Mouse (Mus musculus) A20 (cell line): Measurements from ENCODE around the gene Cdkal1.
A peak's percentile ranks its signal among the peaks of the same experiment; 100 is the strongest.

Experiments used
- DNase-seq: peaks from one replicate; pipeline ENCODE4 v3.0.0-alpha.2; 2011; ENCODE audit warnings: low read depth, low spot score

Gene Cdkal1

GRCm38 (mm10) chr13:29628607-29629006 lies 226.9 kb downstream of the Cdkal1 start:
- no peak for DNase-seq

DNA sequence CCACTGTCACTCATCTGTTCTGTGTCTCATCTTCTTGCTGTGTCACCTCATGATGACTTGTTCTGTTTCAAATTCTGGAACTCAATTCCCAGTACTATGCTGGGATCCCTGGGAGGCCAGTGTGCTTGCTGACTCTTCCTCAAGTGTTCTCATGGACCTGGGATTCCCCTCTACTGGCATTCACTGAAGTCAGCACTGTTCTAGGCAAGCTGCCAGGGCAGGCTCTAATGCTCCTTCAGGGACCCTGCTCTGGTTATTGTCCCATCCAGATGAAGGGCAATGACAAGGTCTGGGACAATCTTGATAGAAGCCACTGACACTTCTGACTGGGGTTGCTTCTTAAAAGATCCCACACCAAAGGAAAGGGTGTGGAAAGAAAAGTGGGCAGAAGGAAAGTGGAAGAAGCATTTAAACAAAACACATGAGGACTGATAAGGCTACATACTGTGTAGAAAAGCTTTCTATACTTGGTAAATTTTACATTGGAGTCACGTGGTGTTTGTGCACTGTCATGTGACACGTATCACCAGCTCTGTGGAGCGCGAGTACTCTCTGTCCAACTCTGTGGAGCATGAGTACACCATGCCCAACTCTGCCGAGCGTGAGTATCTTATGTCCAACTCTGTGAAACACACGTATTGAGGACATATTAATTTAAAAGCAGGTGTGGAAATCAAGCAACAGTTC lies 227.9 kb downstream of the Cdkal1 start:
- DNase-seq: no peak

- no peak for DNase-seq
Measured at GRCm38 (mm10) chr13:29624929-29625328, 230.5 kb downstream of the Cdkal1 start.

DNA sequence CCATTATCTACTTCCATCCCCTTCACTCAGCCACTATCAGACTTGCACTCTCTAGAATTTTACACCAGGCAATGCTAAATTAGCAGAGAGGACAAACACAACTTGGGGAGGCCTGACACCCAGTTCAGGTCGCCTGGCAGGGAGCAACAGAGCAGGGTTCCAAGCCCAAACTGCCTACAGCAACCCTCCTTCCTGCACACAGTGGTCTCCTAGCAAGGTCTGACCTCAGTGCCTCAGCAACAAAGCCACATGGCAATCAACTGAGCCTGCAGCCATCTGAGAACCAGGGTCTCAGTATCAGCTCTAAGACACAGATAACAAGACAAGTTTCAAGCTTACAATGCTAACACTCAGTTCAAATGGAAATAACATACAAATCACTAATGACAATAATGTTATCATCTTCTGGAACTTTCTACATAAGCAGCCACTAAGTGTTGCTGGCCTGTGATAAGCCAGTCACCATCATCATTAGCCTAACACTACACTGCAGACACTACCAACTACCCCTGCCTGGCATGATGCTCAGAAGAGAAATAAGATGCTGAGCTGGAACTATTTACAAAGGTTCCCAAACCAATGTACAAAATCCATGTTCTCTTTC lies 231.7 kb downstream of the Cdkal1 start:
- DNase-seq: no peak

- DNase-seq: no peak
Measured at GRCm38 (mm10) chr13:29621881-29622280, 233.6 kb downstream of the Cdkal1 start.

DNA sequence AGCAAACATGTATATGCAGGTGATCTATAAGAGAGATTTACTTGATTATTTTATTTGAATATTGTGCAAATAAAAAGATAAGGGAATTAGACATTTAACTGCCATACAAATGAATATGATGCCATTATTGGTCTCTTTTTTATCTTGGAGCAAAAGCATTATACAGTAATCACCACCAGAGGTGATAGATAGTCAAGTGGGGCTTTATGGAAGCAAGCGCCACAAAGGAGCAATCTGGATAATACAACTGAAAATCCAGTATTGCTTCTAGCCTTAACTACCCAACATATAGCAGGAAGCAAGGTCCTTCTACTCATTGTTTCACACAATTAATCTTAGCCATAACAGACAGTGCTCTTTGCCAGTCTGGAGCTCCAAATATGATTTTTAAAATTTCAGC lies 234.1 kb downstream of the Cdkal1 start:
- no peak for DNase-seq

- DNase-seq: no peak
Measured at GRCm38 (mm10) chr13:29620826-29621225, 234.6 kb downstream of the Cdkal1 start.

DNA sequence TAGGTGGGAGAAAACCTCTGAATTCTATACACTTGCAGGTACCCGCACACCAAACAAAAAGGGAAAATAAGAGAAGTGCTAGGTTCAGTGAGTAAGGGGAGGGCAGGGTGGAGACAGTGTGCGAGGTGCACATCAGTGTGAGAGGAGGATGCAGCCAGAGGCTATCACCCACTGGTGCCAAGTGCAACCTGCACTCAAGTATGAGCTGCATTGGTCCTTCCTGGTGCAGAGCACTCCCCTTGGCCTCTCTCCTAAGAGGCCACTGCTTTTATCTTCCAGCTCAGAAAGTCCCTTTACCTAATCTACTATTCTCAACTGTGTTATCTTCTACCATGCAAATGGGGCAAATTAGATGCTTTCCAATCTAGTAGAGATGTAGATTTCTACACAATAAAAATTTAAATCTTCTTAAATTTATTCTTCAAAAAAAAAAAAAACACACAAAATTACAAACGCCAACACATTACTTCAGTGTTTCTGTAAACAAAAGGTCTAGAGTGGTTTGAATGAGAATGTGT lies 238.8 kb downstream of the Cdkal1 start:
- DNase-seq: no peak

GRCm38 (mm10) chr13:29615987-29616386 lies 239.5 kb downstream of the Cdkal1 start:
- DNase-seq: no peak

- DNase-seq: no peak
Measured at GRCm38 (mm10) chr13:29615081-29615480, 240.4 kb downstream of the Cdkal1 start.

DNA sequence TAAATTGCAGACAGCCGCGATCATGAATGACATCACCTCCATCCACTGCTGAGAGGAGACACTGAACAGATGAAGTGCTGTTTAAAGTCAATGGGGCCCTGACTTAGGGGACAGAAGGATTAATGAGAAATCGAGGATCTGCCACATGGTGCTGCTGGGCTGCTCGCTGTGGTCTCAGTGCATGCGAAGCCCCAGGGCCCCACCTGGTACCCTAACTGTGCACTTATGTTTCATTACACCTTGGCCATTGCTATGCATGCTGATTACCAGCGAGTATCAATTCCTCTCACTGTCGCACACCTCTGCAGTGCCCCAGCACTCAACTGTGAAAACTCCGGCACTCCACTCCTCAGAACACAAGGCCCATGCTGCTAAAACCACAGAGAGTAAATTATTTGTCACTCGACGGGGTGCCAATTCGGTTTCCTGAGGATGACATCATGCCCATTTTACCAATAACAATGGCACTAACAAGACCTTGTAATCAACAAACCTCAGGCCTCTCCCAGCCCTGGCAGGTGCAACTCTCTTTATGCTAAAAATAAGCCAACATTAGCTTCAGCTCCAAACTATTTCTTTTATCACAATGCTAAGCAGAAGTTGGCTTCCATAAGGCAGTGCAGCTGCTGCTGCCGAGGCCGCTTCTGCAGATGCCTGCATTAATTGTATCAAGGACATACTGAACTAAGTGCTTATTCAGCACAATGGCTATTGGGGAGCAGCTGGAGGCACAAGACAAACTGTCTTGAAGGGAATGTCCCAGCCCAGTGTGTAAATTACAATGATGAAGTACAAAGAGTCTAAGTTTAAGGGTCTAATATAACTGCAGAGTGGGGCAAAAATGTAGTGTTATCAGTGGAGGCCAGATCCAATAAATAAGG lies 245.2 kb downstream of the Cdkal1 start:
- DNase-seq: peak; percentile 85

DNA sequence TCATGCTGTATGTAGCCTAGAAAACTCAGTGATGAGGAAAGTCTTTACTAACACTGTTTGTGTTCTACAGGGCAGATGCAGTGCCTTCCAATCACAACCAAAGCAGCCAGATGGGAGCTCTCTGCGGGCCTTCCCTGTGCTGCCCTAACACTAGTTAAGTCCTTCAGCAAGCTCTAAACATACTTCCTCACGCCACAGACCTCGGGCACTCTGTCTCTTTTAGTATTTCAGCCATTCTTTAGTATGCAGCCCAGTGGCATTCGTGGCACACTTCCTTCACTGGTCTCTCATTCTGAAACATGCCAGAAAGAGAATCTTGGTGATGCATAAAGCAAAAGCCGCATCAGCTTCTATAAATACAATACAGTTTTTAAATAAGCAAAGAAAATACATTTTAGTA lies 246.0 kb downstream of the Cdkal1 start:
- peak; percentile 54 for DNase-seq

DNA sequence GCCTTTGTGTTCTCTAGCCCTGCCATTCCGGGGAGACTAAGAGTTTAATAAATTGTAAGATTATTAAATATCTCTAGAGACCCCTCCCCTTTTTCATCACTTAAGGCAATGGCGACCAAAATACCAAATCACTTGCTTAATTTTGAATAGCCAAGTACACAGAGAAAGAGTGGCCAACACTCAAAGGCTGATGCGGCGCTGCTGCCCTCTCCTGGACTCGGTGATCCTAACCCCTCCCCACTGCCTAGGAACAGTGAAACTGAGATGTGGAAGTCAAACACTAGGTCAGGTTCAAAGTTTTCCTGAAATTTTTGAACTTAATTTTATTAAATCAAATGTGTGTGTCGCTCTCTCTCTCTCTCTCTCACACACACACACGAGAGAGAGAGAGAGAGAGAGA lies 251.2 kb downstream of the Cdkal1 start:
- DNase-seq: peak; percentile 57

GRCm38 (mm10) chr13:29603597-29603996 lies 251.9 kb downstream of the Cdkal1 start:
- DNase-seq: no peak

- no peak for DNase-seq
Measured at GRCm38 (mm10) chr13:29601033-29601432, 254.4 kb downstream of the Cdkal1 start.

GRCm38 (mm10) chr13:29599646-29600045 lies 255.8 kb downstream of the Cdkal1 start:
- no peak for DNase-seq

- DNase-seq: peak; percentile 37
Measured at GRCm38 (mm10) chr13:29596735-29597134, 258.7 kb downstream of the Cdkal1 start.

DNA sequence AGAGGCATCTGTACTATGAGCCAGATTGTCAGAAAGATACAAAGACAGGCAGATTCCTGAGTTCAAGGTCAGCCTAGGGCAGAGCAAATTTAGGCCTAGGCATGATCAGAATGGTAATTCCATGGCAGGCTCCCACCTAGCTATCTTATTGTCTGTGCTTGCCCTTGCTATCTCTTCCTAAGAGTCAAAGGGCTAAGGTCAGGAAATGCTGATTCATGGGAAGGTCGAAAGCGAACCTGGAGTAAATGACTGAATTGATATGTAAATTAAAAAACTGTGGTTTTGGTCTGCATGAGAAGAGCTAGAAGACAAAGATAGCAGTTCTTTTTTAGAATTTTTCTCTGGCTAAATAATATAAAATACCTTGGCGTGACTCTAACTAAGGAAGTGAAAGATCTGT lies 262.4 kb downstream of the Cdkal1 start:
- no peak for DNase-seq

DNA sequence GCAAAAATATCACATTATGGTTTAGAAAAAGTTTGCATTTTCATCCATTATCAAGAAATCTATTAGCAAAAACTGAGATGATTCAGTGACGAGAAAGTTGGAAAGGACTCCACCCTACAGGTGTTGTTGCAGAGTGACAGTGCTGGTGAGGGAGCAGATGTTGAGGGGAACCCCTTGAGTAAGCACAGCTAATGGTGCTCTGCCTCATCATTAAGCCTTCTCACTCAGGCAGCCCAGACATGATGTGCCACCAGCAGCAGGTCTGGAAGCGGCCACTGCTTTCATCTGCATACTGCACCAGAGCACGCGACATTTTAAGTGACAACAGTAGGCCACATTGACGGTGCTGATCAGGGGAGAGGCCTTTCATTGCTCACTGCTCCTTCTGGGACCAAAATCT lies 264.8 kb downstream of the Cdkal1 start:
- no peak for DNase-seq

DNA sequence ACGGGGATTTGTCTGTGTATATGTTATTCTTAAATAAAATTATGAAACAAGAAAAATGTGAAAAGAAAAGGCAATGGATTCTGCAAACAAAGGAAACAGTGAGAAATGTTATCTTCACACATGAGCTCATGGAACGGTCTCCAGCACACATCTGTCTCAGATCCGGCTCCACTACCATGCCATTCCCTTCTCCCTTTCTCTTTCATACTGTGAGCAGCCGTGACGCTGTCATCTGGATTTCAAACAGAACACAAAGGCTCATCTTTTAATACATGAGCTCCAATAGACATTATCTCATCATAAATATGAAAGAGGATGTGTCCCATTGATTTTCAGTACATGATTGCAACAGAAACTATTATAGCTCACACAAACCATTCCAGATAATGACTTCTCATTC lies 265.3 kb downstream of the Cdkal1 start:
- no peak for DNase-seq

- peak; percentile 13 for DNase-seq
Measured at GRCm38 (mm10) chr13:29588693-29589092, 266.8 kb downstream of the Cdkal1 start.
